Mouse (Mus musculus): ENCODE data around the gene Slc7a6. TPM values are rescaled to one million over a fixed set of nuclear protein-coding genes. Genes with fewer than 3 reads are reported as not detected.
A peak's percentile ranks its signal among the peaks of the same experiment; 100 is the strongest.

Slc7a6 gene
- total RNA-seq, 2 experiments from 2014 or later: 6.1 to 7.0 TPM

DNA sequence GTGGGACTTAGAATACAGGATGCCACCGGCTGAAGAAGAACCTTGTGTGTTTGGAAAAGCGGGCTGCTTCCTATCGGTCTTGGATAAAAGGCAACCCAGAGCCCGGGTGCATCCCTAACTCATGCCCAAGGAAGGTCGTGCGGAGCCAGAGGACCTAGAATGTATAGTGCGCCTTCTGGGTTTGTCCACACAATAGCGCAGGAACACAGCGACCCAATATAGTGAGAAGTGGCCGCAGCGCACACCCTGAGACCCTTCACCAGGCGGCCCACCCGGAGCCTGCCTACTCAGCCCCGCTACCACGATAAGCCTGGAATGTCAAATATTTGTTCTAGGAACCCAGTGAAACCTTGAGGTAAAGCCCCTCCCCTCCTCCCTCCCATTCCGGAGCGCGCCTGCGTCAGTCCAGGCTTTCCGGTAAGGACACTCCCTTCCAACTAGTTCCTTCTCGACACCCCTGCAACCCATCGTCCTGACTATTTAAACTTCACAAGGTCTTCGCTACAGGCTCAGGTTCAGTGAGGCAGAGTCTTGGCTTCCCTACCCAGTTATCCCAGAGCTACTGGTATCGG lies 30.7 kb upstream of the Slc7a6 start:
- no peak for DNase-seq
- intact Hi-C loops (cut with DNase I; ENCODE audit: low total_unique reads): loop anchor here (5.0 kb wide), 1 partner anchor 59 kb away; no protein-coding TSS in a partner anchor

DNA sequence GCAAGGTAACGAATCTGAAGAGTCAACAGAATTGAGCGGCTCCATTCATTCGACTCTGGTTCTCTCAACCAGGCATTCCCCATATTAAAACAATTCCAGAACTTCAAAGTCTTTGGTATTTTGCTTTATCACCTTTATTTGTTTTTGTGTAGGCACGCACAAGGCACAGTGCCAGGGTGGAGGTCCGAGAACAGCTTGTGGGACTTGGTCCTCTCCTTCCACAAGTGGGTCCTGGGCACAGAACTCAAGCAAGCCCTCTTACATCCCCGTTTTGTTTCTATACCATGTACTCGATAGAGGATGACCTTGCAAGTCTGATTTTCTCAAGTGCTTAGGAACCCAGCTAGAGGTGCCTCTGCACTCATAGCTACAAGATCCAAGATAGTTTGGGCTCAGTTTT lies 30.0 kb upstream of the Slc7a6 start:
- intact Hi-C loops (cut with DNase I; ENCODE audit: low total_unique reads): loop anchor here (5.0 kb wide), 1 partner anchor 59 kb away; no protein-coding TSS in a partner anchor
- DNase-seq: no peak

DNA sequence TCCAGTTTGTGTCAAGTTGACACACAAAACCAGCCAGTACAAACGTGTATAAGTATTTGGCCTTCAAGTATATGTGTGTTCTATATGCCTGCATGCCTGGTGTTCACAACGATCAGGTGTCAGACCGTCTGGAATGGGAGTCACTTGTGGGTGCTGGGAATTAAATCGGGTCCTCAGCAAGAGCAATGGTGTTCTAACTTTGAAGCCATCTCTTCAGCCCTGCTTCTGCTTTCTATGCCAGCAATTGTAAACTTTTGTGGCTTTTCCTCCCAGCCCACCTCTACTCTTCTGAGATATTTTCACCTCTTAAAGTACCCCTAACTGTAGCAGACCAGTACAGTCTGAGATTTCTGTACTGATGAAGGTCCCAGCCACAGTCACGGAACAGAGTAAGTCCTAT lies 28.5 kb upstream of the Slc7a6 start:
- DNase-seq: no peak
- intact Hi-C loops (cut with DNase I; ENCODE audit: low total_unique reads): loop anchor here (5.0 to 10.0 kb wide), 2 partner anchors 87 to 255 kb away; no protein-coding TSS in a partner anchor

DNA sequence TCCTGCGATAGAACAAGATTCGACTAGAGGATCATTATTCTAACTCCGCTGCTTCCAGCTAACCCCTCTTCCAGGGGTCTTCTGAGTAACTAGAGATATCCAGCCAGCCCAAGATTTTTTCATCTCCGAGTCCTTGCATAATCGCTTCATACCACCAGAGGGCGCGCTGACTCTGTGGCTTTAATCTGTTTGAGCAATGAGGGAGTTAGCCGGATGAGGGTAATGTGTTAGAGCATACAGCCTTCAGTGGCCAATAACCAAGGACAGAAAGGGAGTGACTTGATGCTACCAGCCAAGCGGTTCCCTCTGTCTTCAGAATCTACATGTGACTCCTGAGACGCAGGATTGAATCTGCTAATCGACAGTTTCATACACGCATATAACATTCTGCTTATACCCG lies 27.9 kb upstream of the Slc7a6 start:
- intact Hi-C loops (cut with DNase I; ENCODE audit: low total_unique reads): loop anchor here (5.0 to 10.0 kb wide), 2 partner anchors 87 to 254 kb away; no protein-coding TSS in a partner anchor

DNA sequence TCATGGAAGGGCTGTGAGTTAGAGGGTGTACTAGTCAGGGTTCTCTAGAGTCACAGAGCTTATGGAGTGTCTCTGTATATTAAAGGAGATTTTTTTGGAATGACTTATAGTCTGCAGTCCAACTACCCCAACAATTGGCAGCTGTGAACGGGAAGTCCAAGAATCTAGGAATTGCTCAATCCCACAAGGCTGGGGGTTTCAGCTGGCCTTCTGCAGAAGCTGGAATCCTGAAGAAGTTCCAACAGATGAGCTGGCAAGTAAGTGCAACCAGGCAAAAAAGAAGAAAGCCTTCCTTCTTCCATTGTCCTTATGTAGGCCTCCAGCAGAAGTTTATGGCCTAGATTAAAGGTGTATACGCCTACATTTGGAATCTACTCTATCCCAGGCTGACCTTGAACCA lies 23.3 kb upstream of the Slc7a6 start:
- DNase-seq: no peak
- intact Hi-C loops (cut with DNase I; ENCODE audit: low total_unique reads): loop anchor here (10.0 kb wide), 1 partner anchor 249 kb away; no protein-coding TSS in a partner anchor

More for the DNA sequence above, 27.9 kb upstream of the Slc7a6 start:
- DNase-seq: peak; percentile 73

DNA sequence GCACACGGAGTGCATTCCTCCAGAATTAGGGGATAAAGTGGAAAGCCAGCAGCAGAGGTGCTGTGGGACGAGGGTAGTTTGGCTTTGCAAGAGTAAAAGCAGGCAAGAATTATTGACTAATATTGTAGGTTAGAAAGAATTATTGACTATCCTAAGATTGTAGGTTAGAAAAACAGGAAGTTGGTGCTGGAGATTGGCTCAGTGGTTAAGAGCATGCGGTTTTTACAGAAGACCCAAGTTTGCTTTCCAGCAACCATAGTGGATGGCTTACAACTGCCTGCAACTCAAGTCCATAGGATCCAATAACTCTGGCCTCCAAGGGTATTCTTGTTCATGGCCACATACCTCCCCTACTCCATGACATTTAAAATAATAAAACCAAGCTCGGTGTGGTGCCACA lies 22.6 kb upstream of the Slc7a6 start:
- DNase-seq: no peak
- intact Hi-C loops (cut with DNase I; ENCODE audit: low total_unique reads): loop anchor here (10.0 kb wide), 1 partner anchor 249 kb away; no protein-coding TSS in a partner anchor

DNA sequence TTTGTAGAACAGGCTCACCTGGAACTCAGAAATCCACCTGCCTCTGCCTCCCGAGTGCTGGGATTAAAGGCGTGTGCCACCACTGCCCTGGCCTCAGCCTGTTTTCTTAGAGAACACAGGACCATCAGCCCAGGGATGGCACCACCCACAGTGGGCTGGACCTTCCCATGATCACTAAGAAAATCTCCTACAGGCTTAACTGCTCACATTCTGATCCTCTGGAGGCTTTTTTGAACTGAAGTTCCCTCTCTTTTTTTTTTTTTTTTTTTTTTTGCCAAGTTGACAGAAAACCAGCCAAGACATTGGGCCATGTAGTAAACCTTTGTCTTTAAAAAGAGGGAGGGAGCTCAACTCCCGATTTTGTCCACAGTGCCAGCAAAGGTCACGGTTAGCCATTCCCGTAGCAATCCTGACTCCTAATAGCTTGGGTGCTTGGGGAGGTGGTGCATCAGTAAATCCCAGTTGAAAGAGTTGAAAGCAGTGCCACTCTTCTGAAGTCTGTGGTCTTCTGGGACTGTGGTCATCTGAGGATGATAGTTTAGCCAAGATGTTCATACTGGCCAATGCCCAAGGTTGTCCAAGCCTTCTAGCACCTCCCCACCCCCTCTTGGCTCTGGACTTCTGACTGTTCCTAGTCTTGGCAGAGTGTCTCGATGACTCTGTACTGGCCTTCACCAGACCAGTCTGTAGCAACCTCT lies 20.6 kb upstream of the Slc7a6 start:
- DNase-seq: no peak
- intact Hi-C loops (cut with DNase I; ENCODE audit: low total_unique reads): loop anchor here (10.0 kb wide), 1 partner anchor 247 kb away; no protein-coding TSS in a partner anchor

DNA sequence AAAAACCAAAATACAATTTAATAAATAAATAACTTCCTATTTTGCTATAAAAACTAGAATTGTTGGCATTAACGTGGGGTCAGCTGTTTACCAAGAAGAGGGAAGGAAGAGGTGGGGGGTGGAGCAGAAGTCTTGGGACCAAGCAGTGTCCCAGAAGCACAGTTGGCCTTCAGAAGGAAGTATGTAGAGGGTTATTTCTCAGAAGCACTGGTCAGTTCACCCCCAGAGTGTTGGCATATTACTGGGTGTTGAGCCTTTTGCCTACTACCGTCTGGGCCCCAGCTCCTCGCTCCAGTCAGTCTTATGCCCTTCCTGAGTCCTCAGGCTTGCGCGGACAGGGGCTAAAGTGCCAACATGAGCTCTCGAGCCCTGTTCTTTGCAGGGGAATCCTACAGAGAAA lies 19.6 kb upstream of the Slc7a6 start:
- intact Hi-C loops (cut with DNase I; ENCODE audit: low total_unique reads): loop anchor here (10.0 kb wide), 1 partner anchor 246 kb away; no protein-coding TSS in a partner anchor
- no peak for DNase-seq

DNA sequence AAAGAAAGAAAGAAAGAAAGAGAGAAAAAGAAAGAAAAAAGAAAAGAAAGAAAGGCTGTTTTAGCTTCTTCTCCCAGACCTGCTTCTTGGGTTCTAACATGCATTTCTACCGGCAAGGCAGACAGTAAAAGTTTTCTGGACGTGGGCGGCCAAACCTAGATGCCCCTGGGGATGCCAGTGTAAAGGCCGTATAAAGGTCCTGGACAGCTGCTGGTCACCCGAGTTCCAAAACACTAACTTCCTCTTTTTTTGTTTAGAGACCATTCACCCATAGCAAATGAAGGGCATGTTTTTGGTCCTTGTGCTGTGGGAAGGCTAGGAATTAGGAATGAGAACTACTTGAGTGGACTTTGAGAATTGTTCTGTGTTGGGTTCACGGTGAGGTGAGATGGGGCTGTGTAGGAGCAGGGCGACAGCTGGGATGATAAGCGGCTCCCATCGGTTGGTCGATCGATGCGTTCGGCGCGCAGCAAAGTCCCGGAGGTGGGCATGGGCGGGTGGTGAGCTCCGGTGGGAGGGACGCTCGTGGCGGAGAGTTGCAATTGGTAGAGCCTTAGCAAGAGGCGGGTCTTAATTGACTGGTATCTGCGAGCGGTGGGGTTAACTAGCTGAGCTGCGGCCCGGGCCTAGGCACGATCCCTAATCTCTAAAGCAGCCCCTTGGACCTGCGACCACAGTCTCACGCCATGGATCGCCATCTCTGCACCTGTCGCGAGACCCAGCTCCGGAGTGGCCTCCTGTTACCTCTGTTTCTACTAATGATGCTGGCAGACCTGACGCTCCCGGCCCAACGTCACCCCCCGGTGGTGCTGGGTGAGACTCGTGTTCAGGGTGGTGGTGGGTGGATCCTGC lies 18.6 kb upstream of the Slc7a6 start, which contains the start of gene Pla2g15:
Gene Pla2g15 (plus strand): TSS at position 599 of the 852 bp plus-strand sequence.
- intact Hi-C loops (cut with DNase I; ENCODE audit: low total_unique reads): loop anchor here (10.0 kb wide), 1 partner anchor 245 kb away; no protein-coding TSS in a partner anchor
- peak; percentile 93 for DNase-seq

DNA sequence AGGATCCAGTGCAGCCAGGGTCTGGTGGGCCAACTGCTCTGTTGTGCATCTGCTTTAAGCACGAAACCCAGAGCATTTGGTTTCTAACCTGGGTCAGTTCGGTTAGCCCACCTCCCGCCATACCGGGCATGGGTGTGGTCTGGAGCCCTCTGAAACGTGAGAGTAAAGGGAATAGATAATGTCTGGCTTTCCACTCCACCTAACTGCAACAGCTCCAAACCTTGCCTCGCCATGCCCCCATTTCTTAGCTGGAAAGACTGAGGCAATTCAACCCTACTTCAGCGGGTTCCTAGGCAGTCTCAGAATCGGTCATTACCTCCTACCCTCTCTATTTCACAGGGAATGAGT lies 18.0 kb upstream of the Slc7a6 start:
- DNase-seq: no peak
- intact Hi-C loops (cut with DNase I; ENCODE audit: low total_unique reads): no loop called here

DNA sequence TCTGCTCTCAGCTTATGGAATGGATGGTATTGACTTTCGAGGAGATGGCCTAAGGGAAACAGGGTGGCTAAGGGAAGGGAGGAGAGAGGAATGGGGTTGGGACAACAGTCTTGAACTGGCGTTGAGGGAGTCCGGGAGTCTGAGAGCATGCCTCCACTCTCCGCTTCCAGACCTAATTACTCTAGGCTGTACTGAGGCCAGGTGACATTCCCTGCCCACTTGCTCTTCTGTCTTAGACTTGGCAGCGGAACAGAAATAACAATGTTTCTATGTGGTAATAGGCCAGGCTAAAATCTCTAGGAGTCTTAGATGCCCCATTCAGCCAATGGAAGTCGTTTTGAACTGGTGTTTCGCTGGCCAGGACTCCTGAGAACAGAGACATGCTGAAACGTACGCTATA lies 17.6 kb upstream of the Slc7a6 start:
- intact Hi-C loops (cut with DNase I; ENCODE audit: low total_unique reads): no loop called here

DNA sequence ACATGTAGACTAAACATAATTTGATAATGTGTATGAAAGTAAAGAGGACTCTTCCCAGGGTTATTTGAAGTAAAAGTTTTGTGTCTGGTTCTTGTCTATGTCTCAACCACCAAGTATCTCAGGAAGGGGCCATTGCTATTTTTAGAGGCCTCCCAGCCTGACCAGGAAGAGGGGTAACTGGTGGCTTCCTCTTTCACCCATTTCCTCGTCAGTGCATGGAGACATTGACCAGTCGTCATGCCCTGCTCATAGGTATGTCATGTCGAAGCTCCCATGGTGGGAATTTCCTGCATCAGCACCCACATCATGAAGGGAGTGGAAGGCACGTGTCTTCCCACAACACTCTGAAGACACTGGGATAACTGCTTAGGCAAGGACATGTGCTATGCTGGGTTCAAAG lies 15.8 kb upstream of the Slc7a6 start:
- no peak for DNase-seq
- intact Hi-C loops (cut with DNase I; ENCODE audit: low total_unique reads): no loop called here

More for the DNA sequence above, 17.6 kb upstream of the Slc7a6 start:
- DNase-seq: no peak

DNA sequence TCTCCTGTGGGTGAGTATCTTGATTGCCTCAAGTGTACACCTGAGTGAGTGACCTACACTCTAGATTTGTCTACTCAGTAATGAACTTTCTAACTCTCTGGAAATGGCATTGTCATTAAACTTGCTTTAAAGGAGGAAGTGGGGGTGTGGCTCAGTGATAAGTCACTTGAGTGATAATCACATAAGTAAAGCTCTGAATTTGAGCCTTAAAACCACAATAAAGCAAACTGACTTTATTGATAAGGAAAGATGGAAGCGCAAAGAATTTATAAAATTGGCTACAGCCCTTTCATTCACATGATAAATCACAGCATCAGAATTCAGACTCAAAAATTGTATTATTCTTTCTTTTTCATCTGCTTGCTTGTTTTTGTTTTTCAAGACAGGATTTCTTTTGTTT lies 11.2 kb upstream of the Slc7a6 start:
- DNase-seq: no peak
- intact Hi-C loops (cut with DNase I; ENCODE audit: low total_unique reads): no loop called here

DNA sequence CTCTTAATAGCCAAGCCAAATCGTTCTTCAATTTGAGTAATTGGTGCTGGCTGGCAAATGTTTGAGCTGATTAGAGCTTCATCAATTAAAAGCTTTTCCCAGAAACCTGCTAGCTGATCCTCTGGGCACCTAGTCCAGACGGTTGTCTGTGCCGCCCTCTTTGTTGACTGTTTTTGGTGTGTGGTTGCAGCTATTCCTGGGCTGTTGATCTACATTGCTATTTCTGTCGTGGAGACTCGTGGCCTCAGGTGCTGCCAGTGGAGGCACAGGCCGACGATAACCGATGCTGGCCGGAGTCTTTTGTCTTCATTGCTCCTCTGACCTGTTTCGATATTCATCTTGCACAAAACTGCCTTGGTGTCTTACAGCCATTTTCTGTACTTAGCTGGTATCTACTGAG lies 10.3 kb upstream of the Slc7a6 start:
- no peak for DNase-seq
- intact Hi-C loops (cut with DNase I; ENCODE audit: low total_unique reads): no loop called here

DNA sequence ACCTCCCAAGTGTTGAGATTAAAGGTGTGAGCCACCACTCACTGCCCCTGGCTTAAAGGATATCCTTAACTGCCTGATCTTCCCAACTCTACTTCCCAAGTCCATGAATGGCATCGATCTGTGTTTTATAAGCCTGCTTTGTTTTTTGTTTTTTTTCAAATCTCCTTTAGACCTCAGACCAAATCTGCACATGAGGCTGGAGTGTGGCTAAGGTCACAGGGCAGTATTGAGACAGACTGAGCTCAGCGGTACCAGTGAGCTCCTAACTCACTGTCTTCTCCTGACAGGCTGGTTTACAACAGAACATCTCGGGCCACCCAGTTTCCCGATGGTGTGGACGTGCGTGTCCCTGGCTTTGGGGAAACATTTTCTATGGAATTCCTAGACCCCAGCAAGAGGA lies 8.8 kb upstream of the Slc7a6 start:
- intact Hi-C loops (cut with DNase I; ENCODE audit: low total_unique reads): no loop called here
- no peak for DNase-seq

DNA sequence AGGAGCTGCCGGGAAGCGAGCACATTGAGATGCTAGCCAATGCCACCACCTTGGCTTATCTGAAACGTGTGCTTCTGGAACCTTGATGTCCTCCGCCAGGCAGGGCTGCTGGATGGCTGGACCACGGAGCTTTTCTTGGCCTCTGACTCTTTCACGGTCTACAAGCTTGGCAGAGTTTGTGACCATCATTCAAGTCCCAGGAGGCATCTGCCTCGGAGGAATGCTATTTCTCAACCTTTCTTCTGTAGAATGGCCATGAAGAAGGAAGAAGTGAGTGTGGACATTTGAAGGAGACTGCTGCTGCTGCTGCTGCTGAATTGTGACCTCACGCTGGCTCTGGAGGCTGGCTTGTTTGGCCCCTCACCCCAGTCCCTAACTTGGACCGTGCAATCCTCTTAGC lies 5.4 kb upstream of the Slc7a6 start:
- intact Hi-C loops (cut with DNase I; ENCODE audit: low total_unique reads): no loop called here
- no peak for DNase-seq

DNA sequence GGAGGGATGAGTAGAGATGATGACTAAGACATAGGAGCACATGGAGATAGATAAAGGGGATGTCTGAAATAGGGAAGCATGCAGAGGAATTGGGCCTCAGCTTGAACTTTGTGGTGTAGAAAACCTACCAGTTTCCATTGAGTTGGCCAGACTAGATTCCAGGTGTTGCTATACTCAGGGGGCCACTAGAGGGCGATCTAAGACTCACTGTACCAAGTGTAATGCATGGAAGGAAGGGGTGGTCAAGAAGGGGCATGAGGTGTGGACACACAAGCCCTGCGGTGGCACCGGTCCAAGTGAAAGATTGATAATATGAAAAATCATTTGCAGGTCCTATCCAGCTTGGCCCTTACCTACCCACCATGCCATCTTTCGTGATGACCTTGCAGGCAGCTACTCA lies 3.2 kb upstream of the Slc7a6 start:
- intact Hi-C loops (cut with DNase I; ENCODE audit: low total_unique reads): no loop called here
- peak; percentile 57 for DNase-seq

DNA sequence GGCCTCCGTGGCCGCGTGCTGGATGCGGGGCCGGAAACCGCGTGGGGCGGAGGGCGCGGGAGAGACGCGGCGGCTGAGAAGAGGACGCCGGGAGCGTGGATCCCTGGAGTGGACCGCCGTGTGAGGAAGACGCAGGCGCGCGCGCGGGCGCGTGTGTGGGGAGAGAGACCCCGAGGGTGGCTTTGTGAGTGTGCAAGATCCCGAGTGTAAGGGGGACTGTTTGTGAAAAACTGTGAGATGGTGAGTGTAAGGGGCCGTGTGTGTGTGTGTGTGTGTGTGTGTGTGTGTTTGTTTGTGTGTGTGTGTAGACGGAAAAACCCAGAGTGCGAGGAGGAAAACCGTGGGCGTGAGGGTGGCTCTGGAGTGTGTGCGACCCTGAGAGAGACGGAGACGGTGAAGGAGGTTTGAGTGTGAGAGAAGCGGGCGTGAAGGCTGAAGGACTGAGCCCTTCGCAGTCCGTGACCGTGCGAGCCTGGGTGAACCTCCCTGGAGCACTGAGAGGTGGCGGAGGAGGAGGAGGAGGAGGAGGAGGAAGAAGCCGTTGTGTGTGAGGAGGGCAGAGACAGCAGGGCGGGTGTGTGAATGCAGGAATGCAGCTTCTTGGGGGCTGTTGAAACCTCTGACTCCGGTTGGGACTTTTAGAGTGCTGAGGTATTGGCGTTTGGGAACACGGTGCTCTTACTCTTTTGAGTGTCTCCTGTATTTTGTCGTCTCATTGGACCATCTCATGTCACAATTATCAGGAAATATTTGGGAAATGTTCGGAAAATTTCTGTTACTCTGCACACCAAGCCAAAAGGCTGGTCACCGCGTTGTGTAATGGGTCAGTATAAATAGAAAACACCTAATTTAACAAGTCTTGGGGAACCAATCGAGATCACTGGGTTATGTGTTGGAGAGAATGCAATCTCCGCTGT lies 618 bp downstream of the Slc7a6 start:
- intact Hi-C loops (cut with DNase I; ENCODE audit: low total_unique reads): no loop called here
- DNase-seq: peak; percentile 23

DNA sequence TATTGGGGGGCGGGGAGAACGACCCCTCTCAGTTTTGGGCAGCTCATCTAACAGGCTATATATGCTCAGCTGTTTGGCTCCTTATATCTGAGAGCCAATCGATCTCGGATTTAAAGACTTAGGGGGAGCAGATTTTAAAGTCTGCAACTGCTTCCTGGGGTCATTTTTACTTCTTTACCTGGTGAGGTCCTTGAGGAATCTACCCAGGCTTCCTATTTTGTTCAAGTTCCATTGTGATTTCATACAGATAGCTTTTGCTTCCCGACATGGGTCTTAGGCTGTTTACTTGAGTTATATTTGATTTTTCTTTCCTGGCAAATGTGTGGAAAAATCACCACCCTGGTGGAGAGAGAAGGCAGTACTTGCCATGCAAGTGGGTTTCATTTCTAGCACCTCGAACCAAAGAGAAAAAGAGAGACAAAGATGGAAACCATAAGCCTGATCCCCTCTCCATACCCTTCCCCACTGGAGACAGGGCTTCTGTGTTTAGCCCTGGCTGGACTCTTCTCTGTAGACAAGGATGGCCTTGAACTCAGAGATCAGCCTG lies 1.4 kb downstream of the Slc7a6 start:
- intact Hi-C loops (cut with DNase I; ENCODE audit: low total_unique reads): no loop called here
- DNase-seq: no peak
